Mouse (Mus musculus) 3T3-L1 (cell line): ENCODE results near the gene Prrg2.
"Not testable (repeated sequence)": the region's sequence is repeated elsewhere in the genome, so short reads cannot be mapped to it uniquely, and the experiment has no call there.

ENCODE experiments used
- DNase-seq: peaks from one replicate; pipeline ENCODE4 v3.0.0-alpha.2; 2015; ENCODE audit warnings: low read depth, low spot score

Gene Prrg2

DNA sequence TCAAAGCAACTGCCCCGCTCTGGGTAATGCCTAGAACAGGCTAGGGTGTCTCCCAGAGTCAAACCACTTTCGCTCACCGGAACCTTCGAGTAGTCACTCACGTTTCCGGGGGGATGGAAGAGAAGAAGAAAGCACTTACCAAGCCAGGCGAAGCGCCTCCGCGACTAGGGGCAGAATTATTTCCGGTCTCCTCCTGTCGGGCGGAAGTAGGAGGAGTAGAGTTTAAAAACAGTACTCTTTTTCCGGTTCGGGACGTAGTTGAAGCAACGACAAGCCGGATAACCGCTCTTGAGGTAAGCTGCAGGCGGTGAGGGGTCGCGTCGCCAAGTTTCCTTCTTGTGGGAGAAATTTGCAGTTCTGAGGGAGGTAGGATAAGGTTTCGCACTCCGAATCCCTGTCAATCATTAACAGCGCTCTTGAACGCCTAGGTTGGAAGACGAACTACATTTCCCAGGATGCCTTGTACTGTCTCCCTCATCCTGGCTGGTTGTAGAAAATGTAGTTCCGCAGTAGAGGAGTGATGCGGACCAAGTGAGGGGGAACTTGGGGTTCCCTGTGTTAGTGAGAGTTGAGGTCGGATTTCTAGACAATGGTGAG lies at the start of gene Prrg2, which contains the start of gene Nosip:
Gene Prrg2, minus strand, starts transcription at position 439 of the 597 bp plus-strand sequence.
Gene Nosip, plus strand, starts transcription at position 191 of the 597 bp plus-strand sequence.
- DNase-seq = peak; percentile 97

DNA sequence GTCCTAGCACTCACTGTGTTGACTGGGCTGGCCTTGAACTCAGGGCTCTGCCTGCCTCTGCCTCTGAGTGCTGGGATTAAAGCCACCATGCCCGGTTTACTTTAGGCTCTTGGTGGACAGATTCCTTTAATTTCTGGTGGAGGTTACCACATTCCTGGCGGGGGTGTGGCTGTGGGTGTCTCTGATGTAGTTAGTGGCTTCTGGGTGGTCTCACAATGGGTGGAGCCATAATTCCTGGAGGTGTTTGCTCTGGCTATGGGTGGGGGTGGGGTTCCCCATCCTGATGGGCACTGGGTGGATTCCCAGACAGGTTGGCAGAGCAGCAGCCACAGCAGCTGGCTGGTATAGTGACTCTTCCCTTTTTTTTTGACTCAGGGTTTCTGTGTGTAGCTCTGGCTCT lies 49.5 kb upstream of the Prrg2 start:
- no peak for DNase-seq

DNA sequence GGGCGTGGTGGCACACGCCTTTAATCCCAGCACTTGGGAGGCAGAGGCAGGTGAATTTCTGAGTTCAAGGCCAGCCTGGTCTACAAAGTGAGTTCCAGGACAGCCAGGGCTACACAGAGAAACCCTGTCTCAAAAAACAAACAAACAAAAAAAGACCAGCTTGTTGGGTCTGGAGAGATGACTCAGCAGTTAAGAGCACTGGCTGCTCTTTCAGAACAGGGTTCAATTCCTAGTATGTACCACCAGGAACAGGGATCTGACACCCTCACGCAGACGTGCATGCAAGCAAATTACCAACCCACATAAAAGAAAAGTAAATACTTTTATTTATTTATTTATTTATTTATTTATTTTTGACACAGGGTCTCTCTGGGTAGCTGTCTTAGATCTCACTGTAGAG lies 47.6 kb upstream of the Prrg2 start:
- DNase-seq = not testable (repeated sequence)

DNA sequence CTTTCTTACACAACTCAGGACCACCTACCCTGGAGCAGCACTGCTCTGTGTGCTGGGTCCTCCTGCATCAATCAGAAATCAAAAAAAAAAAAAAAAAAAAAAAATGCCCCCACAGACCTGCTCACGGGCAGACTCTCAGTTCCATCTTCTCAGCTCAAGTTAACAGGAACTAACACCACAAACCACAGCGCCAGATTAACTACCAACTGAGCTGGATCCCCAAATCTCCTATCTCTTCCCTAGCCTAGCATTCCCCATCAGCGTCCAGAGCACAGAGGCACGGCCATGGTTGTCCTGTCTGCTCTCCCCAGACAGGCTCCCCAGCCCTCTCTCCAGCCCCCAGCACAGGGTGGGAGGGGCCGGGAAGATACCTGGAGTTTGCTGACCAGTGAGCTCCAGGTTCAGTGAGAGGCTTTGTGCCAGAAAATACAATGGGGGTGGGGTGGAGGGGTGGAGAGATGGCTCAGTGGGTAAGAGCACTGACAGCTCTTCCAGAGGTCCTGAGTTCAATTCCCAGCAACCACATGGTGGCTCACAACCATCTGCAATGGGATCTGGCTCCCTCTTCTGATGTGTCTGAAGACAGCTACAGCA lies 44.7 kb upstream of the Prrg2 start:
- DNase-seq = no peak

DNA sequence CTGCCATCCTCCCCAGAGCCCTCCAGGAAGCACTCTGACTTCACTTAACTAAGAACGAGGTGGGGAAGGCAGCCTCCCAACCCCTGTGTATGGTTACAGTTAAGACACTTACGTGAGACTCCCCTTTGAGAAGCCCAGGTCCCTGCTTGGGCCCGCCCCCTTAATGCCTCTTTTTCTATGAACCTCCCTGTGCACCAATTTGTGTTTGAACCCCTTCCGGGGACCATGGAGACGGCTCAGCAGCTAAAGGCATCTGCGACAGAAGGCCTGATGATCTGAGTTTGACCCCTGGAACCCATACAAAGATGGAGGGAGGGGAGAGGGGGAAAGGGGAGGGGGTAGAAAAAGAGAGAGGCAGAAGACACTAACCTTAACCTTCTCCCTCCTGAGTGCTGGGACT lies 44.0 kb upstream of the Prrg2 start:
- DNase-seq = no peak

DNA sequence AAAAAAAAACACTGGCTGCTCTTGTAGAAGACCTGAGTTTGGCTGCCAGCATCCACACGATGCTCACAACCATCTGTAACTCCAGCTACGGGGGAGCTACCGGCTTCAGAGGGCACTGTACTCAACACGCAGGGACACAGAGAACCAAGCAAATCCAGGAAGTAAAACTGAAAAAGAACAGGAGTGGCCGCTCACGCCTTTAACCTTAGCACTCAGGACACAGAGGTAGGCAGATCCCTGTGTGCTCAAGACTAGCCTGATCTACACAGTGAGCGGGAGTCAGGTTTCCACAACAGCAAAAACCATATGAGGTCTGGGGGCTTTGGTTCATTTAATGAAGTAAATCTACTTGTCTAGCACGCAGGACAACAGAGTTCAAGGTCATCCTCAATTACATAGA lies 43.0 kb upstream of the Prrg2 start:
- DNase-seq = no peak

DNA sequence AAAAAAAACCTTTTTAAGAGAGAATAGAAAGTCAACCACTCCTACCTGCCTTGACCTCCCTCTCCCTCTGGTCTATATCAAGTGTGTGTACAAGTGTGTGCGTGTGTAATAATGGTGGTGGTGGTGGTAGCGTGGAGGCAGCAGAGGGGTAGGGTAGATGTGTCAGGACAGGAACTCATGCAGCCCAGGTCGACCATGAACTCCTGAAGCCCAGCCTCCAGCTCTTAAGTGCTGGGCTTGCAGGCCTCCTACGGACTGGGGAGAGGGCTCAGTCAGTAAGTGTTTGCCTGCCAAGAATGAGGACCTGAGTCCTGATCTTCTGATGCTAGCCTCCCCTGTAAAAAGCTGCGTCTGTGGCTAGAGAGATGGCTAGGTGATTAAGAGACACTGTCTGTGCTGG lies 42.5 kb upstream of the Prrg2 start:
- DNase-seq = no peak

DNA sequence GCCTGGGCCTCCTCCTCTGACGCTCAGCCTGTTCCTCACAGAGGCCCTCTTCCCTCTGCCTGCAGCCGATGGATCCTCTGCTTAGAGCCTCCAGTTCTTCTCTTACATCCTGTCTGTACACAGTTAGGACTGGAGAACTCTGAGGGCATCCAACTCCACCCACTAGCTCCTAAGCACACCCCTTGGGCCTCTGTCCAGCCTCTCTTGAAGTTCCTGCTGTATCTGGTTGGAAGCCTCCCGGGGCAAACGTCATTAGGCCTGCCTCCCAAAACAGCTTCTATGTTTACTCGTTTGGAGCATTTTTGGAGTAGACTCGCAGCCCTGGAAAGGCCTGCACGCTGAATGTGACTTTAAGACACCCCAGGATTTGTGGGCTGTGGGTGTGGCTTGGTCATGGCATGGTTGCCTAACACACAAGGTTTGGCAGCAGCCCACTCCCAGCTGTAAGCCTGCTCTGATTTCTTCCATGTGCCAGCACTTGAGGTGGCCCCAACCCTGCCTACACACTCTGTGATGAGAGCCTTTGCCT lies 41.2 kb upstream of the Prrg2 start, which contains the start of gene Fcgrt:
Gene Fcgrt, minus strand, starts transcription at position 200 of the 529 bp plus-strand sequence.
- peak; percentile 99 for DNase-seq

DNA sequence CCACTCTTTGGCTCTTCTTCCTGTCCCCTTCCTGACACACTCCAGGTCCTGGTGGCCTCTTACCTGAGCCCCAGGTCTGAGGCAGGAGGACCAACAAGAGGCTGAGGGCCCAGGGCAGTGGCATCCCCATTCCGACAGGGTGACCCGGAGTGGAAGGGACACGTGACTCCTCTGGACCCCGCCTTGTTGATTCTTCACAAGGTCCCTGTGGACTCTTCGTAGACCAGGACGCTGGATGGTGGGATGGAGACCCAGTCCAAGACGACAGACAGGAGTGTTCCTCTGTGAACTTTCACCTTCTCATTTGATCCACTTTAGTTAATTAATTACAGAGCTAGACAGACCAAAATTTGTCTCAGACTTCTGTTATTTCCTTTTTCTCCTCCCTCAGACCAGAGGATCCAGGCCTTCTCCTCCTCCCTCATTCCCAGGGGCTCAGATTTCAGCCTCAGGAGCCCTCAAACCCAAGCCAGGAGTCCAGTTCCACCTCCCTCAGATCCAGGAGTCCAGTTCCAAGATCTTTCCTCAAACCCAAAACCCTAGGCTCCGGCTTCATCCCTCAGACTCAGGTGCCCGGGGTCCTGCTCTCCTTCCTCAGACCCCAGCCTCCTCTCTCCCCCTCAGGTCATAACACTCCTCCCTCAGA lies 40.6 kb upstream of the Prrg2 start:
- DNase-seq = peak; percentile 31

DNA sequence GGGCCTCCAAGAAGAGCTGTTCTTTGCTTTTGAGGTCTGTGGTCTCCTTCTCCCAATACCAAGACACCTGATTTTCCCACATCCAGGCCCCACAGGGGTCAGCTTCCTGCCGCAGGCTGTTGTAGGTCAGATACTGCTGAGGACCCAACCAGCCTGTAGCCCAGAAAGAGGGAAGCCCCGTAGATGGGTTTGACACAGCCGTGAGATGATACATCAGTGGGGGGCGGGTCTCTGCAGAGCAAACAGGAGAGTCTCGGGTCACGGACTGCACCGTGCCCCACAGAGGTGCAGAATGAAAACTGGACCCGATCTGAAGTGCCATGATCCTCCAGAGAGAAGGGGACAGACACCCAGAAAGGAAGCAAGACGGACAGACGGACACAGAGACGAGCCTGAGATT lies 40.0 kb upstream of the Prrg2 start:
- no peak for DNase-seq

DNA sequence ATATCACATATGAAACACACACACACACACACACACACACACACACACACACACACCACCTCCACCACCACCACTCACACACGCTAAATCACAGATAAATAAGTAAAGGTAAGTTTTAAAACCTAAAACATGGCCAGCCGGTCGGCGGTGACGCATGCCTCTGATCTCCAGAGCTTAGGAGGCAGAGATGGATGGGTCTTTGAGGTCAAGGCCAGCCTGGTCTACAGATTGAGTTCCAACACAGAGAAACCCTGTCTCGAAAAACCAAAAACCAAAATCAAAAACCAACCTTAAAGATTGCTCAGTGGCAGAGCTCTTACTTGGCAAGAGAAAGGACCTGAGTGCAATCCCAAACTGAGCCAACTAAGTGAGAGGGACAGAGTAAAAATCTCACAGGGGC lies 37.6 kb upstream of the Prrg2 start:
- DNase-seq = no peak

DNA sequence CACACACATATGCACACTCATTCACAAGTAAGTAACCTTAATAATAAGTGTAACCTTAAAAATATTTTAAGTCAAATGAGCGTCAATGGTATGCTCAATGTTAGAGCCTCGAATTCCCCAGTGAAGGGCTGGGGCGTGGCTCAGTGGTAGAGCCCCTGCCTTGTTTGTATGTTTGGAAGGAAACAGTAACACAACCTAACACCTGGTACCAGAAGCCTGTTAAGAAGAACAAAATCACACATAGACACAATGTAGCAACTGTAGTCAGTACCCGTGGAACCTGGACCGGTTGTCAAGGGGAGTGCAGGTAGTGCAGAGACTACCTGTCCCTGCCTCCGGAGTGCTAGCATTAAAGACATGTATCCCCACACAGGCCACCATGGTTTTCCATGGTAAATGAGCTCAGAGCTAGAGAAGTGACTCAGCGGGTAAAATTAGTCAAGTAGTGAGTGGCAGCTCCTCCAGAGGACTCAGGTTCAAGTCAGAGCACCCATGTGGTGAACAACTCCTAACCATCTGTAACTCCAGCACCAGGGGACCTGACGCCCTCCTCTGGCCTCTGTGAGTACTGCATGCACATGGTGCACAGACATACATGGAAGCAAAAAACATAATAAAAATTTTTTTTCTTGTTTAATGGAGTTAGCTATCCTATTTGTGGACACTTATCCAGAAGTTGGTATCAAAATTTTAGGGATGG lies 36.2 kb upstream of the Prrg2 start:
- peak; percentile 60 for DNase-seq

DNA sequence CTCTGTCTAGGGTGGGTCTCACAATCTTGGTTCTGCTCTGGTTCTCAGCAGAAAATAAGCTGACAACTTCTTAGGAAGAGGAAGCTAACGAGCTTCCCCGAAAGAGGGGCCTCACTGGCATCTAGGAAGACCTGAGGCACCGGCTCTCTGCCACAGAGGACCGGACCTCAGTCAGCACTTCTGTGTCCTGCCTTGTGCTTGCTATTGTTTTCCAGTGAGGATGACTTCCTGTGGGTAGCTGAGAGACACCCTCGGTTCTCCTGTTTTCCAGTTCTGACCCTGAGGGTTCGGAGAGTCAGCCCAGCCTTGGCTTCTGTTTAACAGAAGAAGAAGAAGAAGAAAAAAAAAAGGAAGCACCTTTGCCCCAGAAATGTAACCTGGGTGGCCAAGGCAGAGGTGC lies 35.0 kb upstream of the Prrg2 start:
- DNase-seq = no peak

DNA sequence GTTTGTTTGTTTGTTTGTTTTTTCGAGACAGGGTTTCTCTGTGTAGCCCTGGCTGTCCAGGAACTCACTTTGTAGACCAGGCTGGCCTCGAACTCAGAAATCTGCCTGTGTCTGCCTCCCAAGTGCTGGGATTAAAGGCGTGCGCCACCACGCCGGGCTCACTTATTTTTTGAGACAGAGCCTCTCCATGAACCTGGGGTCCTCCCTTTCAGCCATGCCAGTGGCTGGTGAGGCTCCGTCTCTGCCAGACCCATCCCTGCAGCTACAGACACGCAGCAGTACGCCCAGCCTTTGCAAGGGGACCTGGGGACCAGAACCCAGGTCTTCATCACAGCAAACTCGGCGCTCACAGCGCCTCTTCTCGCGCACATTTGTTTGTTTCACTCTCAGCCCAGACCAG lies 33.5 kb upstream of the Prrg2 start:
- not testable (repeated sequence) for DNase-seq

DNA sequence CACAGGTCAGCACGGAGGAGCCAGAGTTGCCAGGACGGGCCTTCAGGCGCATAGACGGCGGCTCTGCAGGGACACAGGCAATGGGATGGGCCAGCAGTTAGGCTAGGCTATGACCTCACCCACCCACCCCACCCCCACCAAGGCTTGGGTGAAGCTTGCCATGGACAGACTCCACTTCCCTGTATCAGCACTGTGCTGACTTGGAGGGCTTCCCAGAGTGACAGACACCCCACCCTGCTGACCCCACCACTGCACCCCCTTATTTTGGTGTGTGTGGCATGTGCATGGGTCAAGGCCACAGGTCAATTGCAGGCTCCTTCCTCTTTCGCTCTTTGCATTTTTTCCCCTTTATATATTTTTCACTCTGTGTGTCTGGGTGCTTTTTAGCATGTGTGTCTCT lies 32.9 kb upstream of the Prrg2 start:
- DNase-seq = no peak

DNA sequence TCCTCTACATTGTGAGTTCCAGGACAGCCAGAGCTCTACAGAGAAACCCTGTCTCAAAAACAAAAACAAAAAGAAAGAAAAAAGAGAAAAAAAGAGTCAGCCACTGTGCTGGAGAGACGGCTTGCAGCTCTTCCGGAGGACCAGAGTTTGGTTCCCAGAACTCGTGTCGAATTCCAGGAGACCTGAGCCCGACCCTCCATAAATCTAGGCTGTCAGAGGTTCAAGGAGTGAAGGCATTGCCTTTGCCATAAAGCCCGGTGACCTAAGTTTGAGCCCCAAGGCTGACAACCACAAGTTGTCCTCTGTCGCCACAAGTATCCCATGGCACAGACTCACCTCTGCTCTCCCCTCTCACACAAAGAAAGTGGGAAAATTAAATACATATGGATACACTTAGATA lies 31.6 kb upstream of the Prrg2 start:
- DNase-seq = peak; percentile 27

DNA sequence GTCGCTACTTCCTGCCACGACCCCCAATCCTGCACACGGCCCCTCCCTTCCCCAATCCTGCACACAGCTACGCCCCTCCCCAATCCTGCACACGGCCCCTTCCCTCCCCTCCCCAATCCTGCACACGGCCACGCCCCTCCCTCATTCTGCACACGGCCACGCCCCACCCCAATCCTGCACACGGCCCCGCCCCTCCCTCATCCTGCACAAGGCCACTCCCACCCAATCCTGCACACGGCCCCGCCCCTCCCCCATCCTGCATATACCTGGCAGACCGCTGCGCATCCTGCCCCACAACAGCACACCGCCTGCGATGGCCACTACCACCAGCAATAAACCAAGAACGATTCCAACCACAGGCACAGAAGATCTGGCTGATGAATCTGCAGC lies 31.0 kb upstream of the Prrg2 start:
- no peak for DNase-seq

DNA sequence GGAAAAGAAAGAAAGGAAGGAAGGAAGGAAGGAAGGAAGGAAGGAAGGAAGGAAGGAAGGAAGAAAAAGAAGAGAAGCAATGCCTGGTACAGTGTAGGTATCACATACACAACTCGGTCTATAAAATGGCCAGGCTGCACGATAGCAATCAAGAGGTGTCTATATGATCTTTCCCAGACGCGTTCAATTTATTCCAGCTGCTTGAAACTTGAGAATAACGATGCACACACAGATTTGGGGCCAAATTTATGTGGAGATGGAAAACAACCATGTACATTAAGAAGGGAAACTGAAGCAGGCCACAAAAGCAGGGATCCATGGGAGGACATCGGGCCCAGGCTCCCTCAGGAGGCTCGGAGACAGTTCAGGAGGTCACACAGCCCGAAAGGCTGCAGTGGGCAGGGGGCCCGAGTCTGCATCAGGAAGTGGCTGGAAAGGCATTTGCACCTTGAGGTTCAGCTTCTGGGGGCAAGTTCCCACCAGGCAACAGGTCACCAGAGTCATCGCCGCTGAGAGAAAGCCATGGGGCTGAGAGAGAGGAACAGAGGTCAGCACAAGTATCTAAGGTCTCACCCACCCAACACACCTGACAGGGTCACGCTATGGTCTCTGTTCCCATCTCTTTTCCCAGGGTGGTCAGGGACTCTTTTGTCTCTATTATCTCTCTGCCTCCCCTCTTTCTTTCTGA lies 30.5 kb upstream of the Prrg2 start:
- DNase-seq = no peak

DNA sequence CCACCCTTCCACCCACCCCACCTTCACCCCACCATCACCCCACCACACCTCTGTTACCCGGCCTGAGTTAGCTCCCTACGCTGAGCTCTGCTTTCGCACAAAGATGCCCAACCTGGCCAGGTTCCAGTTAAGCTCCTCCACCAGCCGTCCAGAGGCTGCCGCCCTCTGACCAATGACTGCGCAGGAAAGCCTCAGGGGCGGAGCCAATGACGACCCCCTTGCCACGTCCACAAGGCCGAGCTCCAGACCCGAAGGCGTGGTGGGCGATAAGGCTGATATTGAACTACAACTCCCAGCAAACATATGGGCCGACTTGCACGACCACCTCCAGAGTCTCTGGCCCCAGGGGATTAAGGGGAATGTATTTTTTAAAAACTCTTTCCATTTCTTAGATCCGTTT lies 29.6 kb upstream of the Prrg2 start, which contains the start of gene Rcn3:
Gene Rcn3, minus strand, starts transcription at position 174 of the 400 bp plus-strand sequence.
- peak; percentile 96 for DNase-seq

DNA sequence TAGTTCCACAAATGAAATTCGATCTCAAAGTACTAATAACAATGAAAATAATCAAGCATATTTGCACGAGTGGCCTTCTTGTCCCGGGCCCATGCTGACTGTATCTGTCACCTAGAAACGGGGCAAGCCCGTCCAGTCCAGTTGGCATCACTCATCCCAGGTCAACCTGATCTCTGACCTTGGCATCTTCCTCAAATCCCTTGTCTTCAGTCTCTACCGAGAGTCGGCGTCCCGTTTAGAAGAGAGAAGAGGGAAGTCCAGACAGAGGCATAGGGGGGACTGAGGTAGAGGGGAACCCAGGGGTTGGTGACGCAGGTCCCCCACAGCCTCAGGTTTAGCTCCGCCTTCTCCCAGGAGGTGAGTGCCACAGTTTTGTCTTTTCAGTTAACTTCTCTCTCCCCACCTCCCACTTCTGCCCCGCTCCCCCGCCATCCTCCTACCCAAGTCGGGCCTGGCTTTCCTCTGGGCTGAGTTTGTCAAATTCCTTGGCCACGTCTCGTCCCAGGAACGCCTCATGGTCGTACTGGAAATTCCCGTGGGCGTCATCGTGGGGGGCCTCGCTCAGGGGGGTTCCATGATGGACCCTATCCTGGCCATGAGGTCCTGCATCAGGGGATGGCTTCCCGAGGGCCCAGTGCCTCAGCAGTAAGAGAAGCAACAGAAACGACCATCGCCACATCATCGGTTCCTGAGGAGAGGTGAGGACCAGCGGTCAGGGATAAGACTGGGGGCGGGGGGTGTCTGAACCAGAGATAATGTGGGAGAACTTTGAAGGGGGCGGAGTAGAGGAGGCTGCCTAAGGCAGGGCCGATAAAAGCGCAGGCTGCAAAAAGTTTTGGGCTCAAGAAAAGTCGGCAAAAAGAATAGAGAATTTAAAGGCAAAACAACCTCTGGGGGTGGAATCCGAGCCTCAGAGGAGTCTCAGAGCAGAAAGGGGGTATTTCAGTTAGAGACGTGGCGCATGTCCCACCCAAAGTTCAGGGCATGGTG lies 28.8 kb upstream of the Prrg2 start:
- DNase-seq = peak; percentile 66
